In the genomic region with DNA sequence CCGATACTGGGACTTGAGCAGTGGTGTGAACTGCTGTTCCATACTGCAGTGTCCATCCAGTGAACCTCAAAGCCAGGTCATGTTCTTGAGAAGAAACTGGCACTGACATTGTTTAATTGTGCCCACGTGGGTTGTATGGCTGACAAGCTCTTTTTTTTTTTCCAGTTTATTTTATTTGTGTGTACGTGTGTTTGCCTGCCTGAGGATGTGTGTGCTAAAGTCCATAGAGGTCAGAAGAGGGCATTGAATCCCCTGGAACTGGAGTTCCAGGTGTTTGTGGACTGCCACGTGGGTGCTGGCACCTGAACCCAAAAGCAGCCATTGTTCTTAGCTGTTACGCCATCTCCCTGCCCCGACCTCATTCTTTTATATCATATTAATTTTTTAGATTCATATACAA, we compare ENCODE assay signal across 26 mouse cellular contexts.
"Had no signal": no experiment of that assay in that cellular context is flagged by ENCODE, and none has a peak within 500 bp of the region (broad histone marks: within the 10 kb centered on the region; RNA-seq: fewer than 3 reads in every experiment).

No protein-coding gene starts in this region.

- H3K4me1 ChIP-seq: heart, embryonic 13.5 days; heart, embryonic 15.5 days; kidney, embryonic 15.5 days; limb, embryonic 13.5 days; limb, embryonic 15.5 days had no signal

- H3K27me3 ChIP-seq: forebrain, embryonic 15.5 days; heart, embryonic 13.5 days; heart, embryonic 15.5 days; hindbrain, embryonic 12.5 days; hindbrain, embryonic 15.5 days; kidney, embryonic 15.5 days; limb, embryonic 13.5 days; limb, embryonic 15.5 days had no signal

- ATAC-seq: forebrain, embryonic 15.5 days; hindbrain, postnatal 0 days; intestine, embryonic 16.5 days had no signal

- H3K27ac ChIP-seq: forebrain, embryonic 15.5 days; heart, adult 2 months; heart, embryonic 13.5 days; heart, embryonic 15.5 days; hindbrain, embryonic 12.5 days; hindbrain, embryonic 15.5 days; hindbrain, postnatal 0 days; kidney, embryonic 15.5 days; kidney, postnatal 0 days; limb, embryonic 13.5 days; limb, embryonic 15.5 days; liver, embryonic 14.5 days had no signal

- H3K36me3 ChIP-seq: heart, embryonic 15.5 days had no signal

- DNase-seq: forebrain, postnatal 0 days; gastrocnemius, postnatal 14 days; gastrocnemius, postnatal 36 days; heart, adult 11 months; heart, adult 2 months; heart, postnatal 14 days; heart, postnatal 36 days; kidney, adult 11 months; kidney, adult 8-10 months; kidney, postnatal 25 days; layer of hippocampus, adult 9-11 months; layer of hippocampus, postnatal 36 days; left cerebral cortex, postnatal 4 days had no signal

- H3K4me2 ChIP-seq: forebrain, embryonic 15.5 days; heart, embryonic 11.5 days; heart, embryonic 13.5 days; heart, embryonic 15.5 days; hindbrain, embryonic 12.5 days; hindbrain, embryonic 15.5 days; kidney, embryonic 15.5 days; limb, embryonic 13.5 days; limb, embryonic 15.5 days had no signal

- H3K4me3 ChIP-seq: forebrain, embryonic 15.5 days; heart, adult 2 months; heart, embryonic 13.5 days; heart, embryonic 15.5 days; hindbrain, embryonic 12.5 days; hindbrain, embryonic 15.5 days; kidney, embryonic 15.5 days; limb, embryonic 13.5 days; limb, embryonic 15.5 days had no signal

- H3K9me3 ChIP-seq: forebrain, embryonic 15.5 days; heart, embryonic 13.5 days; heart, embryonic 15.5 days; hindbrain, embryonic 12.5 days; hindbrain, embryonic 15.5 days; kidney, embryonic 15.5 days; limb, embryonic 13.5 days; limb, embryonic 15.5 days had no signal

- H3K9ac ChIP-seq: forebrain, embryonic 15.5 days; forebrain, postnatal 0 days; heart, embryonic 13.5 days; heart, embryonic 15.5 days; hindbrain, embryonic 12.5 days; hindbrain, embryonic 15.5 days; kidney, embryonic 15.5 days; limb, embryonic 13.5 days; limb, embryonic 15.5 days; liver, embryonic 14.5 days had no signal
